Mouse (Mus musculus) ovary, adult 18-20 months (tissue): ENCODE measurements at regions not wholly inside any gene's neighbourhood (a gene's known extent, or its start where the extent isn't known, plus 50 kb on each side); places are given as distances from the start of the nearest gene placed in this dataset.

ENCODE experiments used
- DNase-seq: peaks from one replicate; pipeline ENCODE4 v3.0.0; 2022; ENCODE audit warnings: low spot score, mixed read lengths

GRCm38 (mm10) chr10:111783496-111783895, 189.0 kb upstream of the Krr1 start:
- DNase-seq: no peak

- DNase-seq: no peak
Observed at GRCm38 (mm10) chr10:111784065-111784853, 188.2 kb upstream of the Krr1 start.

- DNase-seq: no peak
Observed at GRCm38 (mm10) chr10:111787175-111787574, 185.3 kb upstream of the Krr1 start.

- DNase-seq: no peak
Observed at GRCm38 (mm10) chr10:111789264-111789663, 183.2 kb upstream of the Krr1 start.

- DNase-seq: no peak
Observed at GRCm38 (mm10) chr10:111790911-111791310, 181.6 kb upstream of the Krr1 start.

- DNase-seq: no peak
Observed at GRCm38 (mm10) chr10:111795056-111795455, 177.4 kb upstream of the Krr1 start.

- no peak for DNase-seq
Observed at GRCm38 (mm10) chr10:111795756-111796155, 176.7 kb upstream of the Krr1 start.

GRCm38 (mm10) chr10:111798851-111799281, 173.6 kb upstream of the Krr1 start:
- no peak for DNase-seq

GRCm38 (mm10) chr10:111799850-111800589, 172.4 kb upstream of the Krr1 start:
- no peak for DNase-seq

GRCm38 (mm10) chr10:111800590-111800935, 171.9 kb upstream of the Krr1 start:
- DNase-seq: no peak

- DNase-seq: no peak
Observed at GRCm38 (mm10) chr10:111801021-111801793, 171.3 kb upstream of the Krr1 start.

GRCm38 (mm10) chr10:111801794-111802359, 170.6 kb upstream of the Krr1 start:
- DNase-seq: no peak

- no peak for DNase-seq
Observed at GRCm38 (mm10) chr10:111806333-111806732, 166.1 kb upstream of the Krr1 start.

GRCm38 (mm10) chr10:111806916-111807315, 165.5 kb upstream of the Krr1 start:
- DNase-seq: no peak

- DNase-seq: no peak
Observed at GRCm38 (mm10) chr10:111813736-111814135, 158.7 kb upstream of the Krr1 start.

- no peak for DNase-seq
Observed at GRCm38 (mm10) chr10:111814648-111815047, 157.8 kb upstream of the Krr1 start.

- no peak for DNase-seq
Observed at GRCm38 (mm10) chr10:111815160-111815559, 157.3 kb upstream of the Krr1 start.

- no peak for DNase-seq
Observed at GRCm38 (mm10) chr10:111815821-111816599, 156.5 kb upstream of the Krr1 start.

- DNase-seq: no peak
Observed at GRCm38 (mm10) chr10:111819755-111820451, 152.6 kb upstream of the Krr1 start.

GRCm38 (mm10) chr10:111824820-111825219, 147.6 kb upstream of the Krr1 start:
- no peak for DNase-seq
